Mouse (Mus musculus): ENCODE data around the gene Egr4. TPM values are rescaled to one million over a fixed set of nuclear protein-coding genes. Genes with fewer than 3 reads are reported as not detected.

Egr4 gene
- total and polyA plus RNA-seq, 2 experiments from 2014 or later: 1.3 to 1.9 TPM

GRCm38 (mm10) chr6:85480685-85481084 is 32.7 kb downstream of the Egr4 start:
- WGBS: 74% methylated on average over 16 of the region's 16 CpGs
- ATAC-seq (no peak), DNase-seq (no peak)

GRCm38 (mm10) chr6:85479979-85480378 is 33.4 kb downstream of the Egr4 start:
- no peak overlapping the region for H3K4me3 ChIP-seq (ENCODE audit: low read depth, low read length)
- no peaks in the 10 kb centered on the region for H3K9me3 ChIP-seq (ENCODE audit: low read length)
- peaks cover 5% of the 10 kb centered on the region; the same call in 1 of the 2 replicates for H3K27me3 ChIP-seq (ENCODE audit: insufficient read depth, low read length)
- H3K4me2 ChIP-seq (ENCODE audit: low read depth): no peak overlapping the region
- H3K27ac ChIP-seq (ENCODE audit: low read depth, low read length): no peak overlapping the region
- ATAC-seq (no peak), DNase-seq (no peak)
- no peak overlapping the region for H3K9ac ChIP-seq
- no peaks in the 10 kb centered on the region for H3K4me1 ChIP-seq (ENCODE audit: insufficient read depth)
- WGBS: 68% methylated on average over 5 of the region's 5 CpGs
- no peak for TF ChIP-seq CTCF (IDR thresholded peaks at IDR 0.05; ENCODE audit: low read depth)
- peaks cover 36% of the 10 kb centered on the region for H3K36me3 ChIP-seq (ENCODE audit: insufficient read depth)

More at GRCm38 (mm10) chr6:85480685-85481084, 32.7 kb downstream of the Egr4 start:
- Histone ChIP-seq H3K36me3 (ENCODE audit: insufficient read depth) (peaks cover 34% of the 10 kb centered on the region), H3K4me1 (ENCODE audit: insufficient read depth) (no peaks in the 10 kb centered on the region), H3K9ac (no peak overlapping the region), H3K4me2 (ENCODE audit: low read depth) (no peak overlapping the region), H3K27me3 (ENCODE audit: insufficient read depth, low read length) (peaks cover 11% of the 10 kb centered on the region; the same call in 1 of the 2 replicates), H3K9me3 (ENCODE audit: low read length) (no peaks in the 10 kb centered on the region), H3K27ac (ENCODE audit: low read depth, low read length) (no peak overlapping the region), H3K4me3 (ENCODE audit: low read depth, low read length) (no peak overlapping the region)
- TF ChIP-seq CTCF (IDR thresholded peaks at IDR 0.05; ENCODE audit: low read depth): no peak

GRCm38 (mm10) chr6:85478416-85478815 is 35.0 kb downstream of the Egr4 start:
- WGBS: 55% methylated on average over 14 of the region's 14 CpGs
- no peaks in the 10 kb centered on the region for H3K9me3 ChIP-seq (ENCODE audit: low read length)
- TF ChIP-seq CTCF (IDR thresholded peaks at IDR 0.05; ENCODE audit: low read depth): no peak
- peaks cover 38% of the 10 kb centered on the region for H3K36me3 ChIP-seq (ENCODE audit: insufficient read depth)
- DNase-seq (no peak), ATAC-seq (no peak)
- no peak overlapping the region for H3K27ac ChIP-seq (ENCODE audit: low read depth, low read length)
- no peaks in the 10 kb centered on the region for H3K4me1 ChIP-seq (ENCODE audit: insufficient read depth)
- H3K4me2 ChIP-seq (ENCODE audit: low read depth): no peak overlapping the region
- H3K4me3 ChIP-seq (ENCODE audit: low read depth, low read length): no peak overlapping the region
- H3K9ac ChIP-seq: no peak overlapping the region
- no peaks in the 10 kb centered on the region for H3K27me3 ChIP-seq (ENCODE audit: insufficient read depth, low read length)

- Histone ChIP-seq H3K36me3 (ENCODE audit: insufficient read depth) (peaks cover 45% of the 10 kb centered on the region), H3K27me3 (ENCODE audit: insufficient read depth, low read length) (no peaks in the 10 kb centered on the region), H3K4me2 (ENCODE audit: low read depth) (no peak overlapping the region), H3K9me3 (ENCODE audit: low read length) (no peaks in the 10 kb centered on the region), H3K9ac (no peak overlapping the region), H3K4me1 (ENCODE audit: insufficient read depth) (no peaks in the 10 kb centered on the region), H3K27ac (ENCODE audit: low read depth, low read length) (no peak overlapping the region), H3K4me3 (ENCODE audit: low read depth, low read length) (no peak overlapping the region)
- no peak for DNase-seq
- peak; percentile 67 for TF ChIP-seq CTCF (IDR thresholded peaks at IDR 0.05; ENCODE audit: low read depth)
- ATAC-seq: peak; percentile 45
- 38% methylated on average over 10 of the region's 10 CpGs for WGBS
Observed at GRCm38 (mm10) chr6:85477366-85477917, 35.9 kb downstream of the Egr4 start.

DNA sequence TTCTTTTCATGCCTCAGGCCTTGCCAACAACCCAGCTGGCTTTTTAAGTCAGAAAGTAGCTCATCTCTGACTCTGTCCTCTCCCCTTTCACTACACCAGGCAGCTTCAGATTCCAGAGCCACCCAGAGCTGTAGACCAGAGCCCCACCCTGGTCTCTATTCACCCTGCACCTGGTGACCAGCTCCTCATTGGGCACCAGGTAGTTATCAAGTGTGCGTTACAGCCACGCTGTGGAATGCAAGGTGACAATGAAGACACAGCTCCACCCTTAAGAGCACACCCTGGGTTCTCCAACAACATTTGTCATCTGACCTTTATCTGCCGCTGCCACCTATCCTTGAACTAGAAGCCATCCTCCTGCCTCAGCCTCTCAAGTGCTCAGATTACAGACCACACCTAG is 37.8 kb downstream of the Egr4 start:
- TF ChIP-seq CTCF (IDR thresholded peaks at IDR 0.05; ENCODE audit: low read depth): no peak
- Histone ChIP-seq H3K27me3 (ENCODE audit: insufficient read depth, low read length) (no peaks in the 10 kb centered on the region), H3K4me1 (ENCODE audit: insufficient read depth) (no peaks in the 10 kb centered on the region), H3K27ac (ENCODE audit: low read depth, low read length) (no peak overlapping the region), H3K36me3 (ENCODE audit: insufficient read depth) (peaks cover 44% of the 10 kb centered on the region), H3K9me3 (ENCODE audit: low read length) (no peaks in the 10 kb centered on the region), H3K4me3 (ENCODE audit: low read depth, low read length) (no peak overlapping the region), H3K9ac (no peak overlapping the region), H3K4me2 (ENCODE audit: low read depth) (no peak overlapping the region)
- DNase-seq (no peak), ATAC-seq (no peak)
- 88% methylated on average over 3 of the region's 3 CpGs for WGBS

DNA sequence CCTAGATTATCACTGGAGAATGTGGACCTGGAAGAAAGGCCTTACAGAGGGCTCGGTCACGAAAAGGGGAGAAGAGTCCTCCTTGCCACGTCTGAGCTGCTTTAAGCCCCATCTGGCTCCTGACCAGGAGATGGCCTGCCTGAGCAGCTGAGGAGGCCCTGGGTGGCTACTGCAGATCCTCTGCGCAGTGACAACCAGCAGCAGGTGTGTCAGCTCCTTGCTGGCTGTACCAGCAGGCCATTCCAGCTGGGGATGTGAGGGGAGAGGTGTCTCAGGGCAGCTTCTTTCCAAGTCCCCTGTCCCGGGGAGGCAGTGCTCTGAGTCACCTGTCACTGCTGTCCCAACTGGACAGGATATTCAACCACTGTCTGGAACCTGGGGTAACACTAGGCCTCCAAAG is 40.8 kb downstream of the Egr4 start:
- Histone ChIP-seq H3K27me3 (ENCODE audit: insufficient read depth, low read length) (no peaks in the 10 kb centered on the region), H3K9me3 (ENCODE audit: low read length) (no peaks in the 10 kb centered on the region), H3K9ac (no peak overlapping the region), H3K36me3 (ENCODE audit: insufficient read depth) (peaks cover 53% of the 10 kb centered on the region), H3K4me2 (ENCODE audit: low read depth) (no peak overlapping the region), H3K4me1 (ENCODE audit: insufficient read depth) (no peaks in the 10 kb centered on the region), H3K27ac (ENCODE audit: low read depth, low read length) (no peak overlapping the region), H3K4me3 (ENCODE audit: low read depth, low read length) (no peak overlapping the region)
- no peak for TF ChIP-seq CTCF (IDR thresholded peaks at IDR 0.05; ENCODE audit: low read depth)
- DNase-seq (no peak), ATAC-seq (no peak)
- 59% methylated on average over 5 of the region's 5 CpGs for WGBS

- Histone ChIP-seq H3K36me3 (ENCODE audit: insufficient read depth) (peaks cover 58% of the 10 kb centered on the region), H3K4me2 (ENCODE audit: low read depth) (no peak overlapping the region), H3K9ac (no peak overlapping the region), H3K27me3 (ENCODE audit: insufficient read depth, low read length) (no peaks in the 10 kb centered on the region), H3K4me3 (ENCODE audit: low read depth, low read length) (no peak overlapping the region), H3K4me1 (ENCODE audit: insufficient read depth) (no peaks in the 10 kb centered on the region), H3K27ac (ENCODE audit: low read depth, low read length) (no peak overlapping the region), H3K9me3 (ENCODE audit: low read length) (no peaks in the 10 kb centered on the region)
- ATAC-seq (no peak), DNase-seq (no peak)
- WGBS: 56% methylated on average over 8 of the region's 8 CpGs
- TF ChIP-seq CTCF (IDR thresholded peaks at IDR 0.05; ENCODE audit: low read depth): no peak
Observed at GRCm38 (mm10) chr6:85471962-85472361, 41.4 kb downstream of the Egr4 start.

Measured in forebrain, postnatal 0 days (tissue).